Mouse (Mus musculus): ENCODE measurements at regions not wholly inside any gene's neighbourhood (a gene's known extent, or its start where the extent isn't known, plus 50 kb on each side); places are given as distances from the start of the nearest gene placed in this dataset.

GRCm38 (mm10) chr6:143315859-143316258, 148.8 kb downstream of the Etnk1 start:
- no peak for TF ChIP-seq CTCF (IDR thresholded peaks at IDR 0.05; ENCODE audit: low read depth)
- peak; percentile 76 for TF ChIP-seq EP300 (IDR thresholded peaks at IDR 0.05; ENCODE audit: low read depth)

GRCm38 (mm10) chr6:143320426-143320825, 153.4 kb downstream of the Etnk1 start:
- Histone ChIP-seq H3K9ac (replicated peaks) (no peak overlapping the region), H3K4me2 (ENCODE audit: low read depth, low read length) (no peak overlapping the region), H3K27ac (ENCODE audit: low read depth) (no peak overlapping the region), H3K4me3 (ENCODE audit: low read depth, low read length) (no peak overlapping the region), H3K36me3 (replicated peaks; ENCODE audit: insufficient read depth, low read length) (no peaks in the 10 kb centered on the region), H3K27me3 (ENCODE audit: insufficient read depth, low read length) (no peaks in the 10 kb centered on the region), H3K4me1 (ENCODE audit: insufficient read depth) (no peaks in the 10 kb centered on the region), H3K9me3 (ENCODE audit: low read length) (no peaks in the 10 kb centered on the region)
- DNase-seq (no peak), ATAC-seq (no peak)
- 49% methylated on average over 7 of the region's 7 CpGs for WGBS (ENCODE audit: insufficient replicate concordance)
- TF ChIP-seq CTCF (IDR thresholded peaks at IDR 0.05; ENCODE audit: low read depth) (peak; percentile 42), EP300 (IDR thresholded peaks at IDR 0.05; ENCODE audit: low read depth) (no peak)

More at GRCm38 (mm10) chr6:143315859-143316258, 148.8 kb downstream of the Etnk1 start:
- Histone ChIP-seq H3K9ac (replicated peaks) (no peak overlapping the region), H3K27me3 (ENCODE audit: insufficient read depth, low read length) (no peaks in the 10 kb centered on the region), H3K27ac (ENCODE audit: low read depth) (no peak overlapping the region), H3K4me1 (ENCODE audit: insufficient read depth) (no peaks in the 10 kb centered on the region), H3K9me3 (ENCODE audit: low read length) (no peaks in the 10 kb centered on the region), H3K4me3 (ENCODE audit: low read depth, low read length) (no peak overlapping the region), H3K36me3 (replicated peaks; ENCODE audit: insufficient read depth, low read length) (no peaks in the 10 kb centered on the region), H3K4me2 (ENCODE audit: low read depth, low read length) (no peak overlapping the region)
- DNase-seq, result no peak
- WGBS (ENCODE audit: insufficient replicate concordance), result 52% methylated on average over 9 of the region's 9 CpGs
- no peak for ATAC-seq

- no peak overlapping the region for H3K4me2 ChIP-seq (ENCODE audit: low read depth, low read length)
- H3K27ac ChIP-seq (ENCODE audit: low read depth), result no peak overlapping the region
- TF ChIP-seq CTCF (IDR thresholded peaks at IDR 0.05; ENCODE audit: low read depth) (no peak), EP300 (IDR thresholded peaks at IDR 0.05; ENCODE audit: low read depth) (no peak)
- H3K9me3 ChIP-seq (ENCODE audit: low read length), result no peaks in the 10 kb centered on the region
- no peak overlapping the region for H3K4me3 ChIP-seq (ENCODE audit: low read depth, low read length)
- ATAC-seq (no peak), DNase-seq (no peak)
- H3K4me1 ChIP-seq (ENCODE audit: insufficient read depth), result no peaks in the 10 kb centered on the region
- WGBS (ENCODE audit: insufficient replicate concordance), result 44% methylated on average over 8 of the region's 8 CpGs
- H3K27me3 ChIP-seq (ENCODE audit: insufficient read depth, low read length), result no peaks in the 10 kb centered on the region
- no peaks in the 10 kb centered on the region for H3K36me3 ChIP-seq (replicated peaks; ENCODE audit: insufficient read depth, low read length)
- no peak overlapping the region for H3K9ac ChIP-seq (replicated peaks)
Measured at GRCm38 (mm10) chr6:143324636-143325035, 157.6 kb downstream of the Etnk1 start.

- H3K4me3 ChIP-seq (ENCODE audit: low read depth, low read length), result peak overlapping the region; percentile 19
- no peaks in the 10 kb centered on the region for H3K4me1 ChIP-seq (ENCODE audit: insufficient read depth)
- H3K27ac ChIP-seq (ENCODE audit: low read depth), result no peak overlapping the region
- no peak for ATAC-seq
- DNase-seq, result no peak
- H3K27me3 ChIP-seq (ENCODE audit: insufficient read depth, low read length), result no peaks in the 10 kb centered on the region
- H3K9me3 ChIP-seq (ENCODE audit: low read length), result no peaks in the 10 kb centered on the region
- no peak overlapping the region for H3K9ac ChIP-seq (replicated peaks)
- WGBS (ENCODE audit: insufficient replicate concordance), result 69% methylated on average over 22 of the region's 22 CpGs
- peak overlapping the region; percentile 40 for H3K4me2 ChIP-seq (ENCODE audit: low read depth, low read length)
- no peak for TF ChIP-seq EP300 (IDR thresholded peaks at IDR 0.05; ENCODE audit: low read depth)
- TF ChIP-seq CTCF (IDR thresholded peaks at IDR 0.05; ENCODE audit: low read depth), result no peak
- no peaks in the 10 kb centered on the region for H3K36me3 ChIP-seq (replicated peaks; ENCODE audit: insufficient read depth, low read length)
Measured at GRCm38 (mm10) chr6:143326956-143327722, 160.1 kb downstream of the Etnk1 start.

GRCm38 (mm10) chr6:143327788-143328187, 160.8 kb downstream of the Etnk1 start:
- DNase-seq (no peak), ATAC-seq (no peak)
- no peak overlapping the region for H3K4me2 ChIP-seq (ENCODE audit: low read depth, low read length)
- no peak overlapping the region for H3K9ac ChIP-seq (replicated peaks)
- WGBS (ENCODE audit: insufficient replicate concordance), result 88% methylated on average over 8 of the region's 8 CpGs
- no peak overlapping the region for H3K4me3 ChIP-seq (ENCODE audit: low read depth, low read length)
- H3K9me3 ChIP-seq (ENCODE audit: low read length), result no peaks in the 10 kb centered on the region
- no peaks in the 10 kb centered on the region for H3K27me3 ChIP-seq (ENCODE audit: insufficient read depth, low read length)
- H3K36me3 ChIP-seq (replicated peaks; ENCODE audit: insufficient read depth, low read length), result no peaks in the 10 kb centered on the region
- no peak for TF ChIP-seq EP300 (IDR thresholded peaks at IDR 0.05; ENCODE audit: low read depth)
- TF ChIP-seq CTCF (IDR thresholded peaks at IDR 0.05; ENCODE audit: low read depth), result peak; percentile 38
- H3K27ac ChIP-seq (ENCODE audit: low read depth), result no peak overlapping the region
- no peaks in the 10 kb centered on the region for H3K4me1 ChIP-seq (ENCODE audit: insufficient read depth)

GRCm38 (mm10) chr6:143328202-143328601, 161.2 kb downstream of the Etnk1 start:
- H3K27me3 ChIP-seq (ENCODE audit: insufficient read depth, low read length), result no peaks in the 10 kb centered on the region
- 78% methylated on average over 9 of the region's 9 CpGs for WGBS (ENCODE audit: insufficient replicate concordance)
- no peak overlapping the region for H3K4me3 ChIP-seq (ENCODE audit: low read depth, low read length)
- H3K4me1 ChIP-seq (ENCODE audit: insufficient read depth), result no peaks in the 10 kb centered on the region
- no peak for ATAC-seq
- no peaks in the 10 kb centered on the region for H3K9me3 ChIP-seq (ENCODE audit: low read length)
- H3K9ac ChIP-seq (replicated peaks), result no peak overlapping the region
- H3K27ac ChIP-seq (ENCODE audit: low read depth), result no peak overlapping the region
- no peaks in the 10 kb centered on the region for H3K36me3 ChIP-seq (replicated peaks; ENCODE audit: insufficient read depth, low read length)
- H3K4me2 ChIP-seq (ENCODE audit: low read depth, low read length), result no peak overlapping the region
- no peak for DNase-seq
- TF ChIP-seq CTCF (IDR thresholded peaks at IDR 0.05; ENCODE audit: low read depth) (no peak), EP300 (IDR thresholded peaks at IDR 0.05; ENCODE audit: low read depth) (no peak)

Measured in liver, postnatal 0 days (tissue).